Mouse (Mus musculus) midbrain, embryonic 16.5 days (tissue): Measurements from ENCODE around the gene Mrpl4. TPM values are rescaled to one million over a fixed set of nuclear protein-coding genes. Genes with fewer than 3 reads are reported as not detected.

Experiments used
- ATAC-seq: fragments of 200-750 bp; cut with Nextera tagmentation; 2 replicates; pipeline ENCODE4 v1.8.0; 2017; ENCODE audit warnings: moderate TSS enrichment
- H3K27ac ChIP-seq: fragments of 300-500 bp; sonication (generic); 2 replicates; pipeline ENCODE4 v1.5.1; 2014; ENCODE audit warnings: mild to moderate bottlenecking, low read length, mixed read lengths
- H3K27me3 ChIP-seq: fragments of 300-500 bp; sonication (generic); 2 replicates; pipeline ENCODE4 v1.6.1; 2014; ENCODE audit warnings: low read depth, low read length, mixed read lengths; ENCODE audit not compliant: control insufficient read depth, insufficient read depth
- H3K36me3 ChIP-seq: fragments of 300-500 bp; sonication (generic); 2 replicates; pipeline ENCODE4 v1.6.1; 2014; ENCODE audit warnings: mild to moderate bottlenecking, low read length, moderate library complexity, mixed read lengths; ENCODE audit not compliant: control insufficient read depth, insufficient read depth
- H3K4me1 ChIP-seq: fragments of 300-500 bp; sonication (generic); 2 replicates; pipeline ENCODE4 v1.6.1; 2014; ENCODE audit warnings: mild to moderate bottlenecking, low read length, mixed read lengths; ENCODE audit not compliant: control insufficient read depth, insufficient read depth
- H3K4me2 ChIP-seq: fragments of 300-500 bp; sonication (generic); 2 replicates; pipeline ENCODE4 v1.6.1; 2014; ENCODE audit warnings: mild to moderate bottlenecking, low read length, mixed read lengths
- H3K4me3 ChIP-seq: fragments of 300-500 bp; sonication (generic); 2 replicates; pipeline ENCODE4 v1.5.1; 2014; ENCODE audit warnings: low read depth, mild to moderate bottlenecking, low read length, moderate library complexity, mixed read lengths
- H3K9ac ChIP-seq: fragments of 300-500 bp; sonication (generic); 2 replicates; pipeline ENCODE4 v1.6.1; 2014; ENCODE audit warnings: low read depth, low read length, mixed read lengths
- H3K9me3 ChIP-seq: fragments of 300-500 bp; sonication (generic); replicated peaks from 2 replicates; pipeline ENCODE4 v1.6.1; 2014; ENCODE audit warnings: mild to moderate bottlenecking, low read length, mixed read lengths; ENCODE audit not compliant: control insufficient read depth, poor library complexity, severe bottlenecking
- WGBS: fragments of 180-500 bp; shearing (Covaris S2); extraction: QIAGEN DNeasy Blood & Tissue Kit; methylation state at CpG from one replicate; pipeline ENCODE4 v1.1.7; 2014; 5-methylcytosine and 5-hydroxymethylcytosine counted together
- polyA plus RNA-seq: library from polyadenylated mRNA; unstranded; fragments of >200 nt; fragmentation: Nextera tagmentation; extraction: Ambion mirVana; gene quantifications from 2 replicates; pipeline ENCODE4 v1.2.1, GENCODE M21; 2015

The Mrpl4 gene
- polyA plus RNA-seq, 1 experiment from 2014 or later = 104 TPM

- Histone ChIP-seq H3K9me3 (no peaks in the 10 kb centered on the region), H3K36me3 (no peaks in the 10 kb centered on the region), H3K27me3 (no peaks in the 10 kb centered on the region), H3K4me3 (no peak overlapping the region), H3K9ac (0 out of 2 replicates have a peak overlapping the region, but pooled peaks have one; percentile 27), H3K4me1 (peaks cover 11% of the 10 kb centered on the region; the same call in 1 of the 2 replicates), H3K4me2 (peak overlapping the region; percentile 31), H3K27ac (no peak overlapping the region)
- 32% methylated on average over 28 of the region's 28 CpGs for WGBS
- peak; percentile 40; the same call in 1 of the 2 replicates for ATAC-seq
Observed at GRCm38 (mm10) chr9:20972141-20972992, 30.2 kb upstream of the Mrpl4 start.

- H3K9me3 ChIP-seq = no peaks in the 10 kb centered on the region
- H3K27me3 ChIP-seq = no peaks in the 10 kb centered on the region
- ATAC-seq = no peak
- H3K4me3 ChIP-seq = no peak overlapping the region
- peaks cover 11% of the 10 kb centered on the region; the same call in 1 of the 2 replicates for H3K4me1 ChIP-seq
- H3K27ac ChIP-seq = no peak overlapping the region
- 96% methylated on average over 4 of the region's 4 CpGs for WGBS
- H3K4me2 ChIP-seq = no peak overlapping the region; the same call in 1 of the 2 replicates
- no peaks in the 10 kb centered on the region for H3K36me3 ChIP-seq
- no peak overlapping the region for H3K9ac ChIP-seq
Observed at GRCm38 (mm10) chr9:20973001-20973681, 29.4 kb upstream of the Mrpl4 start.

GRCm38 (mm10) chr9:20973682-20974075 lies 28.9 kb upstream of the Mrpl4 start:
- Histone ChIP-seq H3K4me3 (no peak overlapping the region), H3K27me3 (no peaks in the 10 kb centered on the region), H3K4me2 (no peak overlapping the region), H3K9me3 (no peaks in the 10 kb centered on the region), H3K27ac (no peak overlapping the region), H3K9ac (no peak overlapping the region), H3K36me3 (no peaks in the 10 kb centered on the region), H3K4me1 (peaks cover 11% of the 10 kb centered on the region; the same call in 1 of the 2 replicates)
- no peak for ATAC-seq
- 57% methylated on average over 6 of the region's 6 CpGs for WGBS

- peak overlapping the region; percentile 98 for H3K4me2 ChIP-seq
Observed at GRCm38 (mm10) chr9:20975431-20976215, 26.9 kb upstream of the Mrpl4 start.

GRCm38 (mm10) chr9:20976216-20976960 lies 26.1 kb upstream of the Mrpl4 start, which contains the start of gene S1pr2:
TSS of gene S1pr2 (minus strand) at chr9:20976781.
- WGBS = under 1% methylated on average over 47 of the region's 47 CpGs
- H3K27ac ChIP-seq = peak within 1 kb of the TSS; percentile 32; the same call in 1 of the 2 replicates
- H3K4me3 ChIP-seq = peak within 1 kb of the TSS; percentile 81
- H3K36me3 ChIP-seq = no peaks in the 10 kb centered on the region
- H3K9ac ChIP-seq = peak within 1 kb of the TSS; percentile 78
- peaks cover 11% of the 10 kb centered on the region; the same call in 1 of the 2 replicates for H3K4me1 ChIP-seq
- ATAC-seq = peak; percentile 61
- peak within 1 kb of the TSS; percentile 98 for H3K4me2 ChIP-seq
- no peaks in the 10 kb centered on the region for H3K27me3 ChIP-seq
- no peaks in the 10 kb centered on the region for H3K9me3 ChIP-seq

More at GRCm38 (mm10) chr9:20975431-20976215, 26.9 kb upstream of the Mrpl4 start:
- H3K9me3 ChIP-seq = no peaks in the 10 kb centered on the region
- H3K27ac ChIP-seq = no peak overlapping the region
- under 1% methylated on average over 43 of the region's 45 CpGs for WGBS
- H3K36me3 ChIP-seq = no peaks in the 10 kb centered on the region
- H3K27me3 ChIP-seq = no peaks in the 10 kb centered on the region
- peak; percentile 61; the same call in 1 of the 2 replicates for ATAC-seq
- H3K9ac ChIP-seq = peak overlapping the region; percentile 78
- H3K4me3 ChIP-seq = peak overlapping the region; percentile 81
- peaks cover 11% of the 10 kb centered on the region; the same call in 1 of the 2 replicates for H3K4me1 ChIP-seq

GRCm38 (mm10) chr9:20976961-20977689 lies 25.4 kb upstream of the Mrpl4 start:
- Histone ChIP-seq H3K4me1 (peaks cover 11% of the 10 kb centered on the region; the same call in 1 of the 2 replicates), H3K36me3 (no peaks in the 10 kb centered on the region), H3K9ac (peak overlapping the region; percentile 78), H3K27me3 (no peaks in the 10 kb centered on the region), H3K4me2 (peak overlapping the region; percentile 98), H3K9me3 (no peaks in the 10 kb centered on the region), H3K4me3 (peak overlapping the region; percentile 81), H3K27ac (no peak overlapping the region)
- ATAC-seq = no peak
- WGBS = 1% methylated on average over 4 of the region's 4 CpGs

- H3K36me3 ChIP-seq = no peaks in the 10 kb centered on the region
- H3K27ac ChIP-seq = no peak overlapping the region
- ATAC-seq = no peak
- H3K4me2 ChIP-seq = no peak overlapping the region
- H3K4me3 ChIP-seq = no peak overlapping the region
- peaks cover 7% of the 10 kb centered on the region; the same call in 1 of the 2 replicates for H3K4me1 ChIP-seq
- H3K27me3 ChIP-seq = no peaks in the 10 kb centered on the region
- 63% methylated on average over 10 of the region's 10 CpGs for WGBS
- no peak overlapping the region for H3K9ac ChIP-seq
- H3K9me3 ChIP-seq = no peaks in the 10 kb centered on the region
Observed at GRCm38 (mm10) chr9:20978409-20979095, 24.0 kb upstream of the Mrpl4 start.
